Mouse (Mus musculus) myocyte (in vitro differentiated cells): ENCODE results near the gene Farsb. TPM values are rescaled to one million over a fixed set of nuclear protein-coding genes. Genes with fewer than 3 reads are reported as not detected.

Experiments used
- H3K27me3 ChIP-seq: one replicate; pipeline ENCODE4 v1.6.1; 2011; ENCODE audit not compliant: control insufficient read depth, insufficient read depth, insufficient read length
- H3K36me3 ChIP-seq: one replicate; pipeline ENCODE4 v1.6.1; 2011; ENCODE audit not compliant: control insufficient read depth, insufficient read depth
- H3K4me2 ChIP-seq: one replicate; pipeline ENCODE4 v1.6.1; 2011; ENCODE audit warnings: low read depth, control low read depth
- H3K4me3 ChIP-seq: one replicate; pipeline ENCODE4 v1.5.1; 2011; ENCODE audit warnings: mild to moderate bottlenecking, control low read depth, moderate library complexity
- H3K79me2 ChIP-seq: one replicate; pipeline ENCODE4 v1.6.1; 2011; ENCODE audit not compliant: control insufficient read depth, insufficient read depth
- H3ac ChIP-seq: one replicate; pipeline ENCODE4 v1.6.1; 2011; ENCODE audit not compliant: control insufficient read depth, insufficient read length
- CEBPB ChIP-seq: IDR thresholded peaks from 2 replicates; pipeline ENCODE4 v1.6.1; 2011; ENCODE audit warnings: mild to moderate bottlenecking, moderate library complexity; ENCODE audit not compliant: poor library complexity, insufficient read depth, severe bottlenecking
- E2F4 ChIP-seq: IDR thresholded peaks from one replicate; pipeline ENCODE4 v1.6.1; 2011; ENCODE audit warnings: mild to moderate bottlenecking, control low read depth, moderate library complexity; ENCODE audit not compliant: insufficient read depth
- MAX ChIP-seq: IDR thresholded peaks from one replicate; pipeline ENCODE4 v1.6.1; 2011; ENCODE audit warnings: low read depth, mild to moderate bottlenecking, control low read depth
- MYOD1 ChIP-seq, 3 experiments: IDR thresholded peaks; one replicate each; pipeline ENCODE4 v1.6.1; 2011; ENCODE audit warnings: control low read depth in 2 of 3, low read depth in 2 of 3, mild to moderate bottlenecking in 2 of 3, moderate library complexity in 1 of 3; ENCODE audit not compliant: insufficient read length in 2 of 3, control insufficient read depth in 1 of 3
- MYOG ChIP-seq, 3 experiments: IDR thresholded peaks; one replicate each; pipeline ENCODE4 v1.6.1; 2011; ENCODE audit warnings: control low read depth in 2 of 3, low read depth in 2 of 3, mild to moderate bottlenecking in 2 of 3; ENCODE audit not compliant: insufficient read length in 2 of 3, control insufficient read depth in 1 of 3, insufficient read depth in 1 of 3
- POLR2A ChIP-seq: IDR thresholded peaks from one replicate; pipeline ENCODE4 v1.6.1; 2011; ENCODE audit warnings: low read depth, mild to moderate bottlenecking, control low read depth, moderate library complexity; ENCODE audit not compliant: insufficient read length
- POLR2AphosphoS2 ChIP-seq: IDR thresholded peaks from one replicate; pipeline ENCODE4 v1.6.1; 2011; ENCODE audit warnings: low read depth, control low read depth; ENCODE audit not compliant: insufficient read length
- REST ChIP-seq: IDR thresholded peaks from one replicate; pipeline ENCODE4 v1.6.1; 2011; ENCODE audit warnings: mild to moderate bottlenecking, control low read depth, moderate library complexity; ENCODE audit not compliant: insufficient read depth, insufficient read length
- SRF ChIP-seq: IDR thresholded peaks from one replicate; pipeline ENCODE4 v1.6.1; 2011; ENCODE audit warnings: low read depth; ENCODE audit not compliant: control insufficient read depth, insufficient read length
- TCF12 ChIP-seq: IDR thresholded peaks from one replicate; pipeline ENCODE4 v1.6.1; 2011; ENCODE audit warnings: mild to moderate bottlenecking, control low read depth; ENCODE audit not compliant: poor library complexity, insufficient read depth, severe bottlenecking
- TCF3 ChIP-seq: IDR thresholded peaks from one replicate; pipeline ENCODE4 v1.6.1; 2011; ENCODE audit warnings: low read depth, control low read depth; ENCODE audit not compliant: insufficient read length
- USF1 ChIP-seq: IDR thresholded peaks from one replicate; pipeline ENCODE4 v1.6.1; 2011; ENCODE audit warnings: low read depth, mild to moderate bottlenecking, control low read depth, moderate library complexity
- polyA plus RNA-seq: library from polyadenylated mRNA; unstranded; fragments of >200 nt; fragmentation: generic; extraction: Trizol; gene quantifications from one replicate; pipeline ENCODE4 v1.2.1, GENCODE M21; 2012; ENCODE audit warnings: missing spikeins

Gene Farsb
- 77.5 TPM for polyA plus RNA-seq

GRCm38 (mm10) chr1:78488752-78489492, at the start of gene Farsb:
Gene Farsb (minus strand): TSS chr1:78488897.
- H3K27me3 ChIP-seq = no peaks in the 10 kb centered on the region
- H3K79me2 ChIP-seq = peaks cover 43% of the 10 kb centered on the region
- TF ChIP-seq POLR2A (peak; percentile 94), MYOD1 (IDR thresholded peaks at IDR 0.05; ENCODE audit: control insufficient read depth in 1 of 3, insufficient read length in 2 of 3, low read depth in 2 of 3) (peak in 1 of 3 experiments; percentile 28), MYOG (IDR thresholded peaks at IDR 0.05; ENCODE audit: control insufficient read depth in 1 of 3, insufficient read depth in 1 of 3, insufficient read length in 2 of 3, low read depth in 2 of 3) (no peak), CEBPB (no peak), USF1 (no peak), TCF12 (no peak), SRF (no peak), E2F4 (no peak), MAX (peak; percentile 100), POLR2AphosphoS2 (peak; percentile 91), REST (no peak), TCF3 (no peak)
- peak within 1 kb of the TSS; percentile 86 for H3ac ChIP-seq
- H3K4me3 ChIP-seq = peak within 1 kb of the TSS; percentile 79
- H3K4me2 ChIP-seq = peak within 1 kb of the TSS; percentile 96
- peaks cover 5% of the 10 kb centered on the region for H3K36me3 ChIP-seq

GRCm38 (mm10) chr1:78538396-78538795, 49.7 kb upstream of the Farsb start:
- Histone ChIP-seq H3ac (no peak overlapping the region), H3K79me2 (no peaks in the 10 kb centered on the region), H3K4me2 (peak overlapping the region; percentile 78), H3K4me3 (no peak overlapping the region), H3K36me3 (no peaks in the 10 kb centered on the region), H3K27me3 (no peaks in the 10 kb centered on the region)
- TF ChIP-seq MAX = no peak
- no peak for TF ChIP-seq POLR2AphosphoS2
- TF ChIP-seq USF1 = no peak
- TF ChIP-seq CEBPB = peak; percentile 78
- no peak for TF ChIP-seq REST
- no peak for TF ChIP-seq POLR2A
- peak in 2 of 3 experiments; percentile 61 to 97 for TF ChIP-seq MYOG (IDR thresholded peaks at IDR 0.05; ENCODE audit: control insufficient read depth in 1 of 3, insufficient read depth in 1 of 3, insufficient read length in 2 of 3, low read depth in 2 of 3)
- TF ChIP-seq SRF = no peak
- peak; percentile 98 for TF ChIP-seq TCF12
- no peak for TF ChIP-seq E2F4
- peak; percentile 64 for TF ChIP-seq TCF3
- peak; percentile 86 to 91 (median 89) for TF ChIP-seq MYOD1 (IDR thresholded peaks at IDR 0.05; ENCODE audit: control insufficient read depth in 1 of 3, insufficient read length in 2 of 3, low read depth in 2 of 3)

GRCm38 (mm10) chr1:78537494-78538010, 48.9 kb upstream of the Farsb start:
- peak overlapping the region; percentile 93 for H3K4me2 ChIP-seq
- no peak overlapping the region for H3ac ChIP-seq
- H3K36me3 ChIP-seq = no peaks in the 10 kb centered on the region
- no peaks in the 10 kb centered on the region for H3K79me2 ChIP-seq
- H3K27me3 ChIP-seq = no peaks in the 10 kb centered on the region
- peak overlapping the region; percentile 2 for H3K4me3 ChIP-seq
- TF ChIP-seq SRF (peak; percentile 49), MAX (peak; percentile 52), TCF12 (peak; percentile 99), TCF3 (peak; percentile 98), POLR2A (peak; percentile 25), E2F4 (no peak), USF1 (peak; percentile 96), MYOD1 (IDR thresholded peaks at IDR 0.05; ENCODE audit: control insufficient read depth in 1 of 3, insufficient read length in 2 of 3, low read depth in 2 of 3) (peak; percentile 92 to 99 (median 98)), POLR2AphosphoS2 (no peak), CEBPB (peak; percentile 61), REST (no peak), MYOG (IDR thresholded peaks at IDR 0.05; ENCODE audit: control insufficient read depth in 1 of 3, insufficient read depth in 1 of 3, insufficient read length in 2 of 3, low read depth in 2 of 3) (peak; percentile 97 to 99 (median 98))

GRCm38 (mm10) chr1:78536310-78537164, 47.8 kb upstream of the Farsb start:
- Histone ChIP-seq H3ac (no peak overlapping the region), H3K4me2 (peak overlapping the region; percentile 93), H3K79me2 (no peaks in the 10 kb centered on the region), H3K4me3 (peak overlapping the region; percentile 2), H3K27me3 (no peaks in the 10 kb centered on the region), H3K36me3 (no peaks in the 10 kb centered on the region)
- TF ChIP-seq CEBPB (no peak), E2F4 (no peak), POLR2A (no peak), REST (no peak), SRF (no peak), USF1 (no peak), TCF3 (no peak), MAX (no peak), TCF12 (no peak), POLR2AphosphoS2 (no peak), MYOG (IDR thresholded peaks at IDR 0.05; ENCODE audit: control insufficient read depth in 1 of 3, insufficient read depth in 1 of 3, insufficient read length in 2 of 3, low read depth in 2 of 3) (no peak), MYOD1 (IDR thresholded peaks at IDR 0.05; ENCODE audit: control insufficient read depth in 1 of 3, insufficient read length in 2 of 3, low read depth in 2 of 3) (no peak)
